11 mouse cellular contexts compared by ENCODE assay signal in the genomic region with DNA sequence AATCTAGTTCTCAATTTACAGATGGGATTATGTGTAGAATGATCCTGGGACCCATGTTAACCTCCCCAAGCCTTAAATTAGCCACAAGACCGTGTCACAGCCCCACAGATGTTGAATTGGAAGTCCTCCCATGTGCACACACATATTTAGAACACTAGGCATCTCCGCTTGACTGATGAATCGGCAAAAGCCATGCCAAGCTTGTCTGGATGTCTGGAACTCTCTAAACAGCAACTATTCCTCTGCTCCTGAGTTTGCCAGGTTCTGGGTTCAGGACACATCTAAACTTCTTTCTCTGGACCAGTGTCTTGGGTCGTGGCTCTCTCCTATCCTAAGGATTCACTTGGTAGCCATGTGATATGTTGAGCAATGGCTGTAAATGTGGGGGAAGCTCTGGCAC. TPM values are rescaled to one million over a fixed set of nuclear protein-coding genes. Genes with fewer than 3 reads are reported as not detected.
DNase-seq lines count a peak whose midpoint lies in the region; ATAC-seq and TF ChIP-seq lines count a peak whose summit lies in the region.
"Had no signal": no experiment of that assay in that cellular context is flagged by ENCODE, and none has a peak within 500 bp of the region (broad histone marks: within the 10 kb centered on the region; RNA-seq: fewer than 3 reads in every experiment).

No protein-coding gene starts in this region.

- peaks cover 2% of the 10 kb centered on the region for H3K36me3 ChIP-seq in heart, adult 2 months (ENCODE audit: control insufficient read depth, insufficient read depth, low read length)
- H3K36me3 ChIP-seq in lung, embryonic 15.5 days: no peaks in the 10 kb centered on the region
- H3K36me3 ChIP-seq in midbrain, embryonic 16.5 days (ENCODE audit: control insufficient read depth, insufficient read depth, low read length): no peaks in the 10 kb centered on the region
- H3K36me3 ChIP-seq: embryonic facial prominence, embryonic 10.5 days had no signal

- intact Hi-C loops in heart, adult 2 months (cut with DNase I): no loop called here

- 51% methylated on average over 4 of the region's 4 CpGs for WGBS in heart, adult 2 months
- 62% methylated on average over 4 of the region's 4 CpGs for WGBS in lung, embryonic 15.5 days
- 87% methylated on average over 4 of the region's 4 CpGs for WGBS in midbrain, embryonic 16.5 days

- H3K9ac ChIP-seq in heart, adult 2 months (ENCODE audit: low read depth, low read length): no peak overlapping the region
- H3K9ac ChIP-seq in lung, embryonic 15.5 days: no peak overlapping the region
- H3K9ac ChIP-seq in midbrain, embryonic 16.5 days (ENCODE audit: low read depth, low read length): no peak overlapping the region
- H3K9ac ChIP-seq: forebrain, embryonic 13.5 days; liver, embryonic 14.5 days had no signal

- peak overlapping the region; percentile 75 for H3K27ac ChIP-seq in heart, adult 2 months
- peak overlapping the region; percentile 87 for H3K27ac ChIP-seq in lung, embryonic 15.5 days
- no peak overlapping the region for H3K27ac ChIP-seq in midbrain, embryonic 16.5 days (ENCODE audit: low read length)
- H3K27ac ChIP-seq: embryonic facial prominence, embryonic 10.5 days; forebrain, embryonic 13.5 days; liver, embryonic 14.5 days had no signal

- no peaks in the 10 kb centered on the region for H3K79me2 ChIP-seq in heart, adult 2 months (replicated peaks; ENCODE audit: control insufficient read depth, insufficient read depth, low read length)

- no peak overlapping the region for H3K4me3 ChIP-seq in heart, adult 2 months
- no peak overlapping the region for H3K4me3 ChIP-seq in lung, embryonic 15.5 days
- H3K4me3 ChIP-seq in midbrain, embryonic 16.5 days (ENCODE audit: low read depth, low read length): no peak overlapping the region
- H3K4me3 ChIP-seq: embryonic facial prominence, embryonic 10.5 days; forebrain, embryonic 13.5 days had no signal

- no peak for TF ChIP-seq CTCF in heart, adult 2 months (IDR thresholded peaks at IDR 0.05)

- peaks cover 11% of the 10 kb centered on the region for H3K4me1 ChIP-seq in heart, adult 2 months (ENCODE audit: control insufficient read depth, insufficient read depth, low read length)
- H3K4me1 ChIP-seq in lung, embryonic 15.5 days: peaks cover 26% of the 10 kb centered on the region
- H3K4me1 ChIP-seq in midbrain, embryonic 16.5 days (ENCODE audit: control insufficient read depth, insufficient read depth, low read length): peaks cover 9% of the 10 kb centered on the region
- H3K4me1 ChIP-seq: forebrain, embryonic 13.5 days had no signal

- no peak overlapping the region for H3K4me2 ChIP-seq in lung, embryonic 15.5 days
- no peak overlapping the region for H3K4me2 ChIP-seq in midbrain, embryonic 16.5 days (ENCODE audit: low read length)
- H3K4me2 ChIP-seq: forebrain, embryonic 13.5 days had no signal

- TF ChIP-seq EP300 in heart, adult 2 months (IDR thresholded peaks at IDR 0.05; ENCODE audit: insufficient read depth, low read depth, low read length): no peak

- peak; percentile 24 to 35 for DNase-seq in heart, adult 2 months
- no peak for DNase-seq in heart, postnatal 4 days
- no peak for DNase-seq in lung, postnatal 10 days
- DNase-seq in heart, adult 8-10 months (ENCODE audit: low spot score): peak; percentile 23
- peak; percentile 37 for DNase-seq in skeletal muscle tissue, adult 2 months (ENCODE audit: low read depth, low spot score)
- no peak for DNase-seq in layer of hippocampus, postnatal 14 days (ENCODE audit: low spot score in 2 of 2)

- ATAC-seq in lung, embryonic 15.5 days (ENCODE audit: borderline replicate concordance, extremely low read depth, low FRiP score, low TSS enrichment): 0 out of 2 replicates have a peak, but pooled peaks have one; percentile 7
- no peak for ATAC-seq in midbrain, embryonic 16.5 days

- TF ChIP-seq POLR2A in heart, adult 2 months (IDR thresholded peaks at IDR 0.05; ENCODE audit: insufficient read depth, low read depth, low read length): no peak

- no peaks in the 10 kb centered on the region for H3K9me3 ChIP-seq in lung, embryonic 15.5 days
- H3K9me3 ChIP-seq in midbrain, embryonic 16.5 days (replicated peaks; ENCODE audit: control insufficient read depth, low read length, poor library complexity, severe bottlenecking): no peaks in the 10 kb centered on the region
- H3K9me3 ChIP-seq: embryonic facial prominence, embryonic 10.5 days; forebrain, embryonic 13.5 days had no signal

- H3K27me3 ChIP-seq in heart, adult 2 months (ENCODE audit: control insufficient read depth, insufficient read depth, low read length): no peaks in the 10 kb centered on the region
- no peaks in the 10 kb centered on the region for H3K27me3 ChIP-seq in lung, embryonic 15.5 days
- no peaks in the 10 kb centered on the region for H3K27me3 ChIP-seq in midbrain, embryonic 16.5 days (ENCODE audit: control insufficient read depth, insufficient read depth, low read depth, low read length)

RNA-seq across cellular contexts. Expression of a gene that starts 36.4 kb away (rescaled TPM):
- total RNA-seq in heart, adult 2 months (2021): 10 to 100 TPM; 24.2 to 27.0 TPM
- 7.0 and 10.1 TPM in 2 replicates for polyA plus RNA-seq in heart, adult 2 months (2012; rRNA removed)
- 10 to 100 TPM; 22.9 to 24.2 TPM for total RNA-seq in heart, postnatal 4 days (2021)
- 49.1 and 50.0 TPM in 2 replicates for polyA plus RNA-seq in lung, embryonic 15.5 days (2015; fragmentation: Nextera tagmentation; extraction: Ambion mirVana)
- 10 to 100 TPM; 19.6 to 23.3 (median 21.5) TPM for total RNA-seq in heart, adult 8-10 months (2022)
- total RNA-seq in layer of hippocampus, postnatal 14 days (2021): 10 to 100 TPM; 27.5 to 31.7 TPM
- 40.4 and 43.8 TPM in 2 replicates for polyA plus RNA-seq in midbrain, embryonic 16.5 days (2015; fragmentation: Nextera tagmentation; extraction: Ambion mirVana)

Comparison
In these comparisons a context has a peak if more than half of its experiments do, and no peak if none do; other contexts are left out.
1. DNase-seq: peak in heart, adult 2 months (2 of 2), heart, adult 8-10 months (single experiment) and skeletal muscle tissue, adult 2 months (single experiment); none in heart, postnatal 4 days (single experiment), lung, postnatal 10 days (single experiment) and layer of hippocampus, postnatal 14 days (0 of 2).